Mouse (Mus musculus) liver, embryonic 13.5 days (tissue): ENCODE data around the gene Pnma5. TPM values are rescaled to one million over a fixed set of nuclear protein-coding genes. Genes with fewer than 3 reads are reported as not detected.
"Not testable (repeated sequence)": the region's sequence is repeated elsewhere in the genome, so short reads cannot be mapped to it uniquely, and the experiment has no call there.

Experiments
- ATAC-seq: fragments of 200-750 bp; cut with Nextera tagmentation; 2 replicates; pipeline ENCODE4 v1.8.0; 2017; ENCODE audit warnings: low read depth, mild to moderate bottlenecking, moderate number of reproducible peaks, moderate library complexity
- DNase-seq: peaks from one replicate; pipeline ENCODE4 v3.0.0; 2022
- H3K27ac ChIP-seq: fragments of 300-500 bp; sonication (generic); 2 replicates; pipeline ENCODE4 v1.5.1; 2015; ENCODE audit warnings: moderate library complexity, mild to moderate bottlenecking, inconsistent platforms
- H3K27me3 ChIP-seq: fragments of 300-500 bp; sonication (generic); 2 replicates; pipeline ENCODE4 v1.6.1; 2015; ENCODE audit warnings: mild to moderate bottlenecking, inconsistent platforms
- H3K36me3 ChIP-seq: fragments of 300-500 bp; sonication (generic); 2 replicates; pipeline ENCODE4 v1.6.1; 2015; ENCODE audit warnings: mild to moderate bottlenecking, inconsistent platforms
- H3K4me1 ChIP-seq: fragments of 300-500 bp; sonication (generic); replicated peaks from 2 replicates; pipeline ENCODE4 v1.6.1; 2015; ENCODE audit warnings: inconsistent platforms
- H3K4me2 ChIP-seq: fragments of 300-500 bp; sonication (generic); 2 replicates; pipeline ENCODE4 v1.6.1; 2015; ENCODE audit warnings: inconsistent platforms, mild to moderate bottlenecking, moderate library complexity
- H3K4me3 ChIP-seq: fragments of 300-500 bp; sonication (generic); replicated peaks from 2 replicates; pipeline ENCODE4 v1.5.1; 2015; ENCODE audit warnings: mild to moderate bottlenecking, inconsistent platforms
- H3K9ac ChIP-seq: fragments of 300-500 bp; sonication (generic); 2 replicates; pipeline ENCODE4 v1.6.1; 2015; ENCODE audit warnings: mild to moderate bottlenecking, inconsistent platforms
- H3K9me3 ChIP-seq: fragments of 300-500 bp; sonication (generic); replicated peaks from 2 replicates; pipeline ENCODE4 v1.6.1; 2016; ENCODE audit warnings: inconsistent platforms
- WGBS: fragments of 180-500 bp; shearing (Covaris S2); methylation state at CpG from one replicate; pipeline ENCODE4 v1.1.7; 2015; ENCODE audit not compliant: insufficient replicate concordance; 5-methylcytosine and 5-hydroxymethylcytosine counted together
- polyA plus RNA-seq: library from polyadenylated mRNA; unstranded; fragments of >200 nt; fragmentation: Nextera tagmentation; extraction: Ambion mirVana; gene quantifications from 2 replicates; pipeline ENCODE4 v1.2.1, GENCODE M21; 2015

The Pnma5 gene
- 0.08 TPM in 1 of 2 replicates, not detected in the other for polyA plus RNA-seq

- no peak within 1 kb of the TSS for H3K27ac ChIP-seq
- no peak within 1 kb of the TSS for H3K4me3 ChIP-seq
- WGBS: 52% methylated on average over 1 of the region's 1 CpGs
- H3K36me3 ChIP-seq: no peaks in the 10 kb centered on the region
- H3K9ac ChIP-seq: no peak within 1 kb of the TSS
- H3K9me3 ChIP-seq: no peaks in the 10 kb centered on the region
- DNase-seq: no peak
- ATAC-seq: no peak
- no peaks in the 10 kb centered on the region for H3K4me1 ChIP-seq
- H3K4me2 ChIP-seq: no peak within 1 kb of the TSS
- no peaks in the 10 kb centered on the region for H3K27me3 ChIP-seq
Observed at GRCm38 (mm10) chrX:73037003-73037402, at the start of gene Pnma5. Pnma5 (minus strand) TSS chrX:73037103.

GRCm38 (mm10) chrX:73082267-73083055, 45.6 kb upstream of the Pnma5 start, which contains the start of gene Xlr4a:
Xlr4a (minus strand) TSS chrX:73082478.
- H3K4me2 ChIP-seq, H3K9ac ChIP-seq, H3K27me3 ChIP-seq, ATAC-seq, H3K9me3 ChIP-seq, DNase-seq, H3K27ac ChIP-seq, H3K36me3 ChIP-seq, H3K4me1 ChIP-seq, H3K4me3 ChIP-seq: not testable (repeated sequence)
- 47% methylated on average over 19 of the region's 19 CpGs for WGBS

DNA sequence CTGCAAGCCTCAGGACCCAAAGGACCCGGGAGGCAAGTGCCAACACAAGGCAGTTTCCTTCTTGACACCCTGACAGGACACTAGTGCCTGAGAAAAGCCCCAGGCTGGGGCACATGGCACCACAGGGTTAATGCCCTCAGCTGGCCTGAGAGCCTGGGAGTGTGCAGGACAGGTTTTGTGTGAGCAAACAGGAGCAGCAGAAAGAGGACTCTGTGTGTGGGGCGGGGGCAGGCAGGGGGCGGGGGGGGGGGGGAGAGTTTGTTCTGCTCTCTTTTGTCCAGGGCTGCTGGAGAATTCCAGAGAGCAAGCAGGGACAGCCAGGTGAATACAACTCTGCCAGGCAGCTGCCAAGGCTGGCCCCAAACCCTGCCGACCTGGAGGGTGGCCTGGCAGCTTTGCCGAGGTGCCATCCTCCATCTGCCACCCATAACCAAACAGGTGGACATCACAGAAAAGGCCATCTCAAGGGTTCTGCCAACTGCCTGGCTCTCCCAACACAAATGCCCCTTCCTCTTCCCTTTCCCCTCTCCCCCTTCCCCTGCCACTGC, 29.9 kb upstream of the Pnma5 start:
- H3K9ac ChIP-seq, DNase-seq, H3K27ac ChIP-seq, H3K4me3 ChIP-seq, ATAC-seq, H3K4me1 ChIP-seq, H3K4me2 ChIP-seq, H3K36me3 ChIP-seq, H3K9me3 ChIP-seq: not testable (repeated sequence)
- H3K27me3 ChIP-seq: peaks cover 14% of the 10 kb centered on the region; the same call in 1 of the 2 replicates
- 52% methylated on average over 2 of the region's 5 CpGs for WGBS

DNA sequence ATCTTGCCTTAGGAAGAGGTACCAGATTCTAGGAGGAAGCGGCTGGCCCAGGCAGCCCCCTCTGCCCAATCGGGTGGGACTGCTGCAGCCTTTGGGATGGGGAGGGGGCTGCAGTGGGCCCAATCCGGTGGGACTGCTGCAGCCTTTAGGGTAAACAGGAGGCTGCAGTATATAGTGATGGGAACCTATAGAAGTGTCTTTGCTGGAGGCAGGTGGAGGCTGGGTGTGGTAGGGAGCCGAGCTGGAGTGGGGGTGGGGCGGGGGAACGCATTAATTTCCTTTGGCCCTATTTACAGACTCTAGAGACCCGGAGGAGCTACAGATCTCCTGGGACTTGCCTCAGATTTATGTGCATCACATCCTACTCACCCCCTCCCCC, 27.5 kb upstream of the Pnma5 start, which contains the start of gene Pnma3:
Gene Pnma3, plus strand, starts transcription at position 373 of the 379 bp plus-strand sequence.
- H3K9ac ChIP-seq: no peak within 1 kb of the TSS
- no peaks in the 10 kb centered on the region for H3K36me3 ChIP-seq
- no peak within 1 kb of the TSS for H3K4me3 ChIP-seq
- H3K4me1 ChIP-seq: no peaks in the 10 kb centered on the region
- WGBS: 32% methylated on average over 7 of the region's 7 CpGs
- no peak for ATAC-seq
- no peak within 1 kb of the TSS for H3K4me2 ChIP-seq
- H3K27me3 ChIP-seq: peaks cover 14% of the 10 kb centered on the region; the same call in 1 of the 2 replicates
- no peak within 1 kb of the TSS for H3K27ac ChIP-seq
- no peaks in the 10 kb centered on the region for H3K9me3 ChIP-seq
- DNase-seq: no peak

DNA sequence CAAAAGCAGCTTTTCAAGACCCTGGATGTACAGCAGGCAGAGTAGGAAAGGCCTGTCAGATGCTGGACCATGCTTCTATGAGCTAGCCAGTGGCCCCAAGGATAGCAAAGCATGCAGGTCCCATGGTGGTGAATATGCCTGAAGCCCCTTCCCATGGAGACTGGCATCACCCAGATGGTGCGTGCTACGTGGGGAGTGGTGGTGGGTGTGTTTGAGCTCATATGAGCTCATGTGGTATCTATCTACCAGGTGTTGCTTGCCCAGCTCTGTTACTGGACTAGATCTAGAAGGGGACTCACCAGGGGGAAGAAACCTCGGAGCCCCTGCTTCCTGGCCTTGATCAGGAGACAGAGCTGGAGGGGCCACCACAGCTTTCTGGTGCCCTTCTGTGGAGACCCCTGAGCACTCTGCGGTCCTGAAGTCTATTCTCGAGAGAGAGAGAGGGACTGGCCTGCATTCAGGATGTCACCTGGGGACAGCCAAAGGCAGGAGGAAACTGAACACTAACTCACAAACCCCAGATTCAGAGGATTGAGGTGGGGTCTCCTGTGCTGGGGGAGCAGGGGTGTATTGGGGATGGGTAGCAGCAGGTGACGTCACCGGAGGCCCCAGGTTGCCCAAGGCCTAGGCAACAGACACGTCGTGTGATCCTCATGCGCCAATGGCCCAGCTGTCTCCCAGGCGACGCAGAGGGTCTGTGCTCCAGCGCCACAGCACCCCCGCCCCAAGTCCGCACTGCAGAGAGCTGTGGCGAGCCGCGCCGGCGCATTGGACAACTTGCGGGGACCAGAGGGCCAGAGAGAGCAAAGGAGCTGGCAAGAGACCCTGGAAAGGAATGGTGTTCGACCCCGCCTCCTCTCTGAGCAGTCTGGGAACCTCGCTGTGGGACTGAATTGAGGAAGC, 26.9 kb upstream of the Pnma5 start:
- no peaks in the 10 kb centered on the region for H3K36me3 ChIP-seq
- 35% methylated on average over 24 of the region's 24 CpGs for WGBS
- DNase-seq: no peak
- no peak overlapping the region for H3K27ac ChIP-seq
- H3K4me2 ChIP-seq: no peak overlapping the region
- H3K9ac ChIP-seq: no peak overlapping the region
- H3K4me3 ChIP-seq: no peak overlapping the region
- H3K9me3 ChIP-seq: no peaks in the 10 kb centered on the region
- H3K27me3 ChIP-seq: peaks cover 14% of the 10 kb centered on the region; the same call in 1 of the 2 replicates
- ATAC-seq: no peak
- no peaks in the 10 kb centered on the region for H3K4me1 ChIP-seq

DNA sequence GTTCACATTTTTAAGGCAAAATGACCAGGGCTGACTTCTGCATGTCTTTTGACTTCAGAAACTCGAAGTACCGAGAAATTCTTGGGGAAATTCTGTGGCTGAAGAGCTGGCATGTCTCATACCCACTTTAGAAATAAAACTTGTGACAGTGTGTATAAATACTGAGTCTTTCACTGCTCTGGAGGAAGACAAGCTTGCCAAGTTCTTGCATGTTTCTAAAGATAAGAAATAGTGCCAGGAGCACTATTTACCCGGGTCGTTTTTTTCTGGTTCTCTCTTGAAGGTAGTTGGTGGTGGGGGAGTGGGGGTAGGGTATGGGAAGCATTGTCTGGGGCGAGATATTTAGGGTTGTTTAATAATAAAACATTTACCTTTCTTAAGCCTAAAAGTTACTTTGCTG, 25.4 kb upstream of the Pnma5 start:
- peaks cover 14% of the 10 kb centered on the region; the same call in 1 of the 2 replicates for H3K27me3 ChIP-seq
- ATAC-seq: no peak
- no peak overlapping the region for H3K27ac ChIP-seq
- no peaks in the 10 kb centered on the region for H3K9me3 ChIP-seq
- H3K4me3 ChIP-seq: no peak overlapping the region
- H3K4me1 ChIP-seq: no peaks in the 10 kb centered on the region
- H3K9ac ChIP-seq: no peak overlapping the region
- H3K36me3 ChIP-seq: no peaks in the 10 kb centered on the region
- WGBS: 39% methylated on average over 5 of the region's 5 CpGs
- H3K4me2 ChIP-seq: no peak overlapping the region
- DNase-seq: no peak

- no peak overlapping the region for H3K4me3 ChIP-seq
- no peak overlapping the region for H3K9ac ChIP-seq
- 46% methylated on average over 1 of the region's 1 CpGs for WGBS
- H3K9me3 ChIP-seq: no peaks in the 10 kb centered on the region
- H3K36me3 ChIP-seq: no peaks in the 10 kb centered on the region
- H3K27me3 ChIP-seq: peaks cover 14% of the 10 kb centered on the region; the same call in 1 of the 2 replicates
- no peak for DNase-seq
- no peak overlapping the region for H3K27ac ChIP-seq
- no peaks in the 10 kb centered on the region for H3K4me1 ChIP-seq
- no peak overlapping the region for H3K4me2 ChIP-seq
- no peak for ATAC-seq
Observed at GRCm38 (mm10) chrX:73061528-73061927, 24.6 kb upstream of the Pnma5 start.

GRCm38 (mm10) chrX:73053860-73054563, 17.1 kb upstream of the Pnma5 start:
- no peaks in the 10 kb centered on the region for H3K36me3 ChIP-seq
- H3K4me1 ChIP-seq: no peaks in the 10 kb centered on the region
- H3K4me3 ChIP-seq: no peak overlapping the region
- H3K27ac ChIP-seq: no peak overlapping the region
- no peak overlapping the region for H3K9ac ChIP-seq
- H3K27me3 ChIP-seq: no peaks in the 10 kb centered on the region
- ATAC-seq: peak; percentile 84
- peak overlapping the region; percentile 30; the same call in 1 of the 2 replicates for H3K4me2 ChIP-seq
- peak; percentile 70 for DNase-seq
- WGBS: 16% methylated on average over 14 of the region's 14 CpGs
- no peaks in the 10 kb centered on the region for H3K9me3 ChIP-seq

DNA sequence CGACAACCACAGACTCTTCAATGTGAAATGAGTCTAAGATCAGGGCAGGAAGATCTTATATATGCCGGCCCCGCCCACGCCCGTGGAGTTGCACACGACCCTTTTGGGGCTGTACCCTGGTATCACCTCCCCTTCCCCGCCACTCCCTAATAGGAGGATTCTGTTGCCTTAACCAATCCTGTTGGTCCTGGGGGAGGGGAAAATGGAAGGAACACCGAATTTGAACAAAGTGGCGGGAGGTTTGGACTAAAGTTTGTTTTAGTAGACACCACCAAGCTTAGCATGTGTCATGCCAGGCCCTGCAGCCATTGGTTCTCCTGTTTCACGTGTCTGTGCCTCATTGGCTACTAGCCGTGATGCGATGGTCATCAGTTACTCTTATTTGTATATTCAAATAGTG, 2.8 kb upstream of the Pnma5 start:
- Histone ChIP-seq H3K9me3 (no peaks in the 10 kb centered on the region), H3K27ac (no peak overlapping the region), H3K36me3 (no peaks in the 10 kb centered on the region), H3K4me3 (no peak overlapping the region), H3K27me3 (no peaks in the 10 kb centered on the region), H3K9ac (no peak overlapping the region), H3K4me2 (no peak overlapping the region), H3K4me1 (no peaks in the 10 kb centered on the region)
- ATAC-seq (no peak), DNase-seq (no peak)
- WGBS: 60% methylated on average over 12 of the region's 12 CpGs

DNA sequence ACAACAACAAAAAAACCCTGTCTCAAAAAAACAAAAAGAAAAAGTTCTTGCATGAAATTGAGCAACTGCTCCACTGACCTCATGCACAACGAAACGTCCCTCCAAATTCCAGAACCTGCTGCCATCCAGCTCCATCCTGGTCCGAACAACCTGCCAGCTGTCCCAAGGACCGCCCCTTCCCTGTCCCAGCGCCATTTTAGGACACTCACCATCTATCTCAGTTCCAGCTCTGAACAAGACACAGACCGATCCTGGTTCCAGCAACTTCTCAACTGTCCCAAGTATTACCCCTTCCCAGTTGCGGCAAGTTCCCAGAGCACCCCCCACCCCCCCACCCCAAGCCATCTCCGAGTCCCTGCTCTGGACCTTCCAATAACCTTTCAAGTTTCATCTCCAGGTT, 1.9 kb upstream of the Pnma5 start:
- no peak overlapping the region for H3K4me3 ChIP-seq
- WGBS: 64% methylated on average over 8 of the region's 8 CpGs
- H3K36me3 ChIP-seq: no peaks in the 10 kb centered on the region
- ATAC-seq (no peak), DNase-seq (no peak)
- no peaks in the 10 kb centered on the region for H3K9me3 ChIP-seq
- H3K27ac ChIP-seq: no peak overlapping the region
- no peak overlapping the region for H3K9ac ChIP-seq
- no peaks in the 10 kb centered on the region for H3K27me3 ChIP-seq
- H3K4me2 ChIP-seq: no peak overlapping the region
- H3K4me1 ChIP-seq: no peaks in the 10 kb centered on the region
